Mouse (Mus musculus): ENCODE measurements around the gene Zfp871. TPM values are rescaled to one million over a fixed set of nuclear protein-coding genes. Genes with fewer than 3 reads are reported as not detected.

Zfp871 gene
- 39.8 and 53.0 TPM in 2 replicates for polyA plus RNA-seq (2014; fragmentation: Nextera tagmentation; extraction: Ambion mirVana)

GRCm38 (mm10) chr17:32788094-32788559, at the start of gene Zfp871:
Zfp871 (minus strand) TSS chr17:32788287.
- peak; percentile 98 for DNase-seq (ENCODE audit: low spot score)
- H3K4me1 ChIP-seq (ENCODE audit: control insufficient read depth, insufficient read depth, low read length): peaks cover 17% of the 10 kb centered on the region
- peak within 1 kb of the TSS; percentile 95 for H3K9ac ChIP-seq (ENCODE audit: low read depth, low read length)
- peak within 1 kb of the TSS; percentile 80 for H3K4me3 ChIP-seq (ENCODE audit: low read depth, low read length)
- peak within 1 kb of the TSS; percentile 93 for H3K27ac ChIP-seq (replicated peaks; ENCODE audit: low read depth, low read length)
- peak; percentile 99 for ATAC-seq (ENCODE audit: low read depth)
- H3K4me2 ChIP-seq (ENCODE audit: low read depth, low read length): peak within 1 kb of the TSS; percentile 71
- H3K36me3 ChIP-seq (ENCODE audit: control insufficient read depth, insufficient read depth, low read length): peaks cover 24% of the 10 kb centered on the region
- under 1% methylated on average over 12 of the region's 22 CpGs for WGBS
- H3K27me3 ChIP-seq (replicated peaks; ENCODE audit: control insufficient read depth, insufficient read depth, low read length): no peaks in the 10 kb centered on the region
- 0 out of 2 replicates have a peak, but pooled peaks cover 4% of the 10 kb centered on the region for H3K9me3 ChIP-seq (ENCODE audit: control insufficient read depth, low read length)

GRCm38 (mm10) chr17:32830418-32830782, 42.3 kb upstream of the Zfp871 start:
- H3K36me3 ChIP-seq (ENCODE audit: control insufficient read depth, insufficient read depth, low read length): peaks cover 17% of the 10 kb centered on the region
- peaks cover 4% of the 10 kb centered on the region; the same call in 1 of the 2 replicates for H3K4me1 ChIP-seq (ENCODE audit: control insufficient read depth, insufficient read depth, low read length)
- peak overlapping the region; percentile 87 for H3K4me3 ChIP-seq (ENCODE audit: low read depth, low read length)
- no peaks in the 10 kb centered on the region for H3K9me3 ChIP-seq (ENCODE audit: control insufficient read depth, low read length)
- 32% methylated on average over 3 of the region's 3 CpGs for WGBS
- H3K27ac ChIP-seq (replicated peaks; ENCODE audit: low read depth, low read length): no peak overlapping the region
- H3K27me3 ChIP-seq (replicated peaks; ENCODE audit: control insufficient read depth, insufficient read depth, low read length): no peaks in the 10 kb centered on the region
- H3K4me2 ChIP-seq (ENCODE audit: low read depth, low read length): peak overlapping the region; percentile 87
- ATAC-seq (ENCODE audit: low read depth) (no peak), DNase-seq (ENCODE audit: low spot score) (no peak)
- no peak overlapping the region for H3K9ac ChIP-seq (ENCODE audit: low read depth, low read length)

DNA sequence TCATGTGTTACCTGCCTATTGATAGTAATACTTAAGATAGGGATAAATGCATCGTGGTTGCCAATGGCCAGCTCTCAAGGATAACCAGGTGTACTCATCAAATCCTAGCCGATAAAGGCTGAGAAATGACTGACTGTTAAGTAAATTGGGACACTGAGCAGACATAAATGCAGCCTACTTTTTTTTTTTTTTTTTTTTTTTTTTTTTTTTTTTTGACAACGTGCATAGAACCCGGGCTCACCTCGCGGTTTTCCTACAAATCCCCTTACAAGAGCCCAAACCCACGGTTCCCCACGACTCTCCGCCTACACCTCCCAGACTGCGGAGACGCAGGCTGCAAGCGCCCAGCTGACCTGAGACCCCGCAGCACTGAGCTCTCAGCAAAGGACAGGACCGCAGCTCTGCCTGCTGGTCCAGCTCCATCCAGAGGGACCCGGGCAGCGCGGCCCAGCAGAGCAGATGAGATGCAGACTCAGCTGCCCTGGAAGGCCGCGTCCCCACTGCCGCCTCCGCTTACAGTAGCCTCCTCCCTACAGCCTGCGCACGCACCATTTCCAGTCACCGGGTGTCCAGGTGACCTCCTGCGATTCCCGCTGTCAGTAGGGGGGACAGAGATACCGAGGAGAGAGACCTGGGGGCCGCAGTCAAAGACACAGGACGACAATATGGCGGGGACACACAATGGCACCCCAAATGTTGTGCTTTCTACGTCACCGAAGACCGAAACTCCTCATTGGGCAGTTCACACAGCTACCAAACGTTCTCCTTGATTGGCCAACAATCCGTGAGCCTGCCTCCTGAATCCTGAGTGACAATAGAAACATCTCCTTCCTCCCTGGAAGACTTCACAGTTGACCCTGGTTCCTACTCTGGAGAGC, 41.7 kb upstream of the Zfp871 start, which contains the start of gene Zfp799:
Gene Zfp799 (minus strand): TSS at position 722 of the 878 bp plus-strand sequence.
- peak within 1 kb of the TSS; percentile 87 for H3K4me2 ChIP-seq (ENCODE audit: low read depth, low read length)
- peak within 1 kb of the TSS; percentile 71 for H3K27ac ChIP-seq (replicated peaks; ENCODE audit: low read depth, low read length)
- no peaks in the 10 kb centered on the region for H3K9me3 ChIP-seq (ENCODE audit: control insufficient read depth, low read length)
- DNase-seq (ENCODE audit: low spot score): peak; percentile 97
- H3K4me1 ChIP-seq (ENCODE audit: control insufficient read depth, insufficient read depth, low read length): peaks cover 4% of the 10 kb centered on the region; the same call in 1 of the 2 replicates
- H3K27me3 ChIP-seq (replicated peaks; ENCODE audit: control insufficient read depth, insufficient read depth, low read length): no peaks in the 10 kb centered on the region
- peak within 1 kb of the TSS; percentile 87 for H3K4me3 ChIP-seq (ENCODE audit: low read depth, low read length)
- under 1% methylated on average over 35 of the region's 35 CpGs for WGBS
- ATAC-seq (ENCODE audit: low read depth): peak; percentile 99
- peak within 1 kb of the TSS; percentile 96 for H3K9ac ChIP-seq (ENCODE audit: low read depth, low read length)
- peaks cover 24% of the 10 kb centered on the region for H3K36me3 ChIP-seq (ENCODE audit: control insufficient read depth, insufficient read depth, low read length)

DNA sequence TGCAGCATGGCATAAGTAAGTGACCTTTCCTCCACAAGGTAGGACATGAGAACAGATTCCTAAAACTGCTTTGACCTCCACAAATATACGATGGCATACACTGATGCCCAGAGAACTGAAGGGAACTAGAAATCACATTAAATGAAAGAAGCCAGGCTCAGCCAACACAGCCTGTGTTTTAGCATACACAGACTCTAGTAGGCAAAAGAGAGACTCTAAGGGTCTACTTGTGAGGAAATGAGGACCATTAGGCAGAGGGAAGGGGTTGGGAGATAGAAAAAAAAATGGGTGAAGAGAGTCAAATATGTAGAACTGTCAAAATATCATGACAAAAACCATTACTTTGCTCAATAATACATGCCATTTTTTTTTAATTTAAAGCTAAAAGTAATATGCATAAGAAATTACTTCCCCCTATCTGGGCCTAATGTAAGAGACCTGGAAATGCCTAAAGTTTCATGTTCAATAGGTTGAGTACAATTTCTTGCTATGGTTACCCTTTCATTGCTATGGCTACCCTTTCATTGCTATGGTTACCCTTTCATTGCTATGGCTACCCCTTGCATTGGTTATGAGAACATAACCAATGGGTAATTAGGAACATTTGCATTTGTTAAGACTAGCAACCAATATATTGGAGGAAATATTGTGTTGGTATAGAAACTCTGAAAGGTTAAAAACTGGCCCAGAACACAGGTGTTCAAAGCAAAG, 28.1 kb upstream of the Zfp871 start:
- Histone ChIP-seq H3K9ac (ENCODE audit: low read depth, low read length) (no peak overlapping the region), H3K27me3 (replicated peaks; ENCODE audit: control insufficient read depth, insufficient read depth, low read length) (no peaks in the 10 kb centered on the region), H3K4me3 (ENCODE audit: low read depth, low read length) (no peak overlapping the region), H3K4me2 (ENCODE audit: low read depth, low read length) (no peak overlapping the region), H3K36me3 (ENCODE audit: control insufficient read depth, insufficient read depth, low read length) (peaks cover 53% of the 10 kb centered on the region), H3K27ac (replicated peaks; ENCODE audit: low read depth, low read length) (no peak overlapping the region), H3K9me3 (ENCODE audit: control insufficient read depth, low read length) (no peaks in the 10 kb centered on the region), H3K4me1 (ENCODE audit: control insufficient read depth, insufficient read depth, low read length) (no peaks in the 10 kb centered on the region)
- ATAC-seq (ENCODE audit: low read depth) (no peak), DNase-seq (ENCODE audit: low spot score) (no peak)
- whole genome bisulfite sequencing: 96% methylated on average over 1 of the region's 1 CpGs

DNA sequence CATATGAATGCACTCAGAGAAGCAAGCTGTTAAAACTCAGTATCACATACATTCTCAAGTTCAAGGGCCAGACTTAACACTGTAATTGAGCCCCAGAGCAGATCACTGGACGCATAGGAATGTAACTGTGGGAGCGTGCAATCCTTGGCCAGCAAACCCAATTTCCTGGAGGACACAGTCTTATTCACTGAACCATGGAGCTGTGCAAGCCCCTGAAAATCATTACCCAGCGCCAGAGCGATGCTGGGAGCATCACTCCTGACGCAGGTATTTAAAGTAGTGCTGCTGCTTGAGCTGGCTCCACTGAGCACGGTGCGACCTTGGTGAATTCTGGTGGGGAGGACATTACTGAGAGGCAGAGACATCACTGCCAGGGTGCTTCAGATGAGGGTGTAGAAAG, 26.0 kb upstream of the Zfp871 start:
- DNase-seq (ENCODE audit: low spot score) (no peak), ATAC-seq (ENCODE audit: low read depth) (no peak)
- Histone ChIP-seq H3K36me3 (ENCODE audit: control insufficient read depth, insufficient read depth, low read length) (peaks cover 35% of the 10 kb centered on the region), H3K9me3 (ENCODE audit: control insufficient read depth, low read length) (no peaks in the 10 kb centered on the region), H3K9ac (ENCODE audit: low read depth, low read length) (no peak overlapping the region), H3K4me3 (ENCODE audit: low read depth, low read length) (no peak overlapping the region), H3K27me3 (replicated peaks; ENCODE audit: control insufficient read depth, insufficient read depth, low read length) (no peaks in the 10 kb centered on the region), H3K4me2 (ENCODE audit: low read depth, low read length) (no peak overlapping the region), H3K27ac (replicated peaks; ENCODE audit: low read depth, low read length) (no peak overlapping the region), H3K4me1 (ENCODE audit: control insufficient read depth, insufficient read depth, low read length) (peaks cover 3% of the 10 kb centered on the region; the same call in 1 of the 2 replicates)
- 79% methylated on average over 7 of the region's 7 CpGs for WGBS

- H3K27me3 ChIP-seq (replicated peaks; ENCODE audit: control insufficient read depth, insufficient read depth, low read length): no peaks in the 10 kb centered on the region
- H3K4me3 ChIP-seq (ENCODE audit: low read depth, low read length): no peak overlapping the region
- no peaks in the 10 kb centered on the region for H3K9me3 ChIP-seq (ENCODE audit: control insufficient read depth, low read length)
- peaks cover 9% of the 10 kb centered on the region for H3K36me3 ChIP-seq (ENCODE audit: control insufficient read depth, insufficient read depth, low read length)
- peak overlapping the region; percentile 74; the same call in 1 of the 2 replicates for H3K4me2 ChIP-seq (ENCODE audit: low read depth, low read length)
- peaks cover 10% of the 10 kb centered on the region for H3K4me1 ChIP-seq (ENCODE audit: control insufficient read depth, insufficient read depth, low read length)
- H3K27ac ChIP-seq (replicated peaks; ENCODE audit: low read depth, low read length): no peak overlapping the region
- no peak overlapping the region for H3K9ac ChIP-seq (ENCODE audit: low read depth, low read length)
- no peak for ATAC-seq (ENCODE audit: low read depth)
- DNase-seq (ENCODE audit: low spot score): no peak
- 24% methylated on average over 1 of the region's 1 CpGs for WGBS
Observed at GRCm38 (mm10) chr17:32810648-32811047, 22.6 kb upstream of the Zfp871 start.

DNA sequence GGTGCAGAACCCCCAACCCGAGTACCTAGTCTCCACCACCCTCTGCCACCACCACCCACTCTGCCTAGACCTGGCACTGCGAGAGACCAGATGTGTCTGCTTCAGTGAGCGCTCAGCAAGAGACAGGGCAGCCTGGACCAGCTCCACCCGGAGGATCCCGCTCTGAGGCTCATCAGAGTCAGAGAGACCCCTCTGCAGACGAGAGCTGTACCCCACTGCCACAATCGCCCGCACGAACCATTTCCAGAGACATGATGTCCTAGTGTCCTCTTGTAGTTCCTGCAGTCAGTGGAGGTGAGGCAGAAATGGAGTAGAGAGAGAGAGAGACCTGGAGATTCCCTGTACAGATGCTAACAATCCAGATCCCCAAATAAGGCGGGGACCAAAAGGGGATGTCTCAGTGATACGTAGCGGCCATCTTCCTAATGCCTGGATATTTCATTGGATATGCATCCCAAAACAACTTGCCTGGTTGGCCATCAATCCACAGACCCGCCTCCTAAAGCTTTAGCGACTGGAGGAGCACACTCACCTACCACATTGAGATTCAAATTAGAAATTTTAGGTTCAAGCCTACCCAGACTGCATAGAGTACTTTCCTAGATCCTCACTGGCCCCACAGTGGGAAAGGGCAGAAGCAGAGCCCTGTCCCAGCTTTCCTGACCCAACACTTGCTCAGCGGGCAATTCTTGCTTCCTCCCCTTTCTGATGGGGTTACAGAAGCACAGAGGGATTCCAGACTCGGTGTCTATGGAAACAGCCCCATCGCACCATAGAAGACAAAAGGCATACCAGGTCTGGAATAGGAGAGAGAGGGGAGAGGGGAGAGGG, 21.7 kb upstream of the Zfp871 start, which contains the start of gene Zfp811:
Gene Zfp811 (minus strand): TSS at position 388 of the 831 bp plus-strand sequence.
- no peaks in the 10 kb centered on the region for H3K9me3 ChIP-seq (ENCODE audit: control insufficient read depth, low read length)
- H3K4me1 ChIP-seq (ENCODE audit: control insufficient read depth, insufficient read depth, low read length): peaks cover 10% of the 10 kb centered on the region
- 2% methylated on average over 17 of the region's 17 CpGs for WGBS
- peak within 1 kb of the TSS; percentile 76 for H3K27ac ChIP-seq (replicated peaks; ENCODE audit: low read depth, low read length)
- peak within 1 kb of the TSS; percentile 67 for H3K9ac ChIP-seq (ENCODE audit: low read depth, low read length)
- H3K27me3 ChIP-seq (replicated peaks; ENCODE audit: control insufficient read depth, insufficient read depth, low read length): no peaks in the 10 kb centered on the region
- peak within 1 kb of the TSS; percentile 74 for H3K4me2 ChIP-seq (ENCODE audit: low read depth, low read length)
- peak within 1 kb of the TSS; percentile 55 for H3K4me3 ChIP-seq (ENCODE audit: low read depth, low read length)
- DNase-seq (ENCODE audit: low spot score) (peak; percentile 93), ATAC-seq (ENCODE audit: low read depth) (peak; percentile 93)
- peaks cover 2% of the 10 kb centered on the region for H3K36me3 ChIP-seq (ENCODE audit: control insufficient read depth, insufficient read depth, low read length)

- no peak for DNase-seq (ENCODE audit: low spot score)
- WGBS: 10% methylated on average over 8 of the region's 8 CpGs
- Histone ChIP-seq H3K9me3 (ENCODE audit: control insufficient read depth, low read length) (no peaks in the 10 kb centered on the region), H3K27ac (replicated peaks; ENCODE audit: low read depth, low read length) (peak overlapping the region; percentile 76; the same call in 1 of the 2 replicates), H3K4me3 (ENCODE audit: low read depth, low read length) (peak overlapping the region; percentile 55), H3K27me3 (replicated peaks; ENCODE audit: control insufficient read depth, insufficient read depth, low read length) (no peaks in the 10 kb centered on the region), H3K9ac (ENCODE audit: low read depth, low read length) (peak overlapping the region; percentile 67), H3K4me1 (ENCODE audit: control insufficient read depth, insufficient read depth, low read length) (peaks cover 10% of the 10 kb centered on the region), H3K4me2 (ENCODE audit: low read depth, low read length) (peak overlapping the region; percentile 74), H3K36me3 (ENCODE audit: control insufficient read depth, insufficient read depth, low read length) (no peaks in the 10 kb centered on the region)
- no peak for ATAC-seq (ENCODE audit: low read depth)
Observed at GRCm38 (mm10) chr17:32808921-32809320, 20.8 kb upstream of the Zfp871 start.
